Mouse (Mus musculus): ENCODE measurements around the gene Tmem119.

DNA sequence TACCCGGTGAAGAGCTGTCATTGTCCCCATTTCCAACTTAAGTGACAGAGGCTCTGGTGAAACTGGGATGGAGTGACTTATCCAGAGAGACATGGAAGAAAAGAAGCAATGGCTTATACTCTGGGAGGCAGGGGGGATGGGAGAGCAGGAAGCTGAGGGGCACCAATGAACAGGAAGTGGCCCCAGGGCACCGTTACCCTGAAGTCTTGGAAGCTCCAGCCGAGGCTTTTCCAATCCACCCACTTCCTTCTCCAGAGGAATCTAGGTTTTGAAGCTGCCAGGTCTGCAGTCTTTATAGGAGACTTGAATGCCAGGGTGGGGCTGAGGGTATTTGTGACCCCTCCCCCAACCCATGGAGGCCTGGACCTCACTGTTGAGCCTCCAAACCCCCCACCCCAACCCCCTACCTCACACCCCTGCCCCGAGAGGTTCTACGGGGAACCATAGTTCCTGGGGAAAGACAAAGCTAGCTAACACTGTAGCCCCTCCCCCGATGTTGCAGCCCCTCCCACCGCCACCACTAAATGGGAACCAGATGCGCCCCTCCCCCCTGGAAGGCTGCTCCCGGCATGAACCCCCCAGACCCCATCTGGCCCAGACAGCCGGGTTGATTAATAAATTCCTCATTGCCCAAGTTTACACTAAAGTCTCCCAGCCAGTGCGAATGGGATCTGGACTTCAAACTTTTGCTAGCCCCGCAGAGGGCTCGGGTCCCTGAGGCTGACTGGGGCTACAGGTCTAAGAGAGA, 3.7 kb downstream of the Tmem119 start:
- TF ChIP-seq CTCF (IDR thresholded peaks at IDR 0.05 in 2 of 3, conservative IDR thresholded peaks at IDR 0.05 in 1 of 3; ENCODE audit: control insufficient read depth in 1 of 3, insufficient read depth in 1 of 3, low read depth in 2 of 3, low read length in 3 of 3, poor library complexity in 1 of 3, severe bottlenecking in 1 of 3) (no peak), POLR2A (IDR thresholded peaks at IDR 0.05; ENCODE audit: control insufficient read depth in 1 of 2, insufficient read depth in 1 of 2, low read depth in 1 of 2, low read length in 2 of 2, poor library complexity in 1 of 2) (no peak), UBTF (IDR thresholded peaks at IDR 0.05; ENCODE audit: borderline replicate concordance, insufficient read depth, low read depth, low read length) (no peak), E2F4 (IDR thresholded peaks at IDR 0.05; ENCODE audit: borderline replicate concordance, low read depth, low read length) (no peak), USF1 (IDR thresholded peaks at IDR 0.05; ENCODE audit: low read depth, low read length) (no peak), MAZ (IDR thresholded peaks at IDR 0.05; ENCODE audit: low read depth, low read length) (no peak), ZKSCAN1 (IDR thresholded peaks at IDR 0.05; ENCODE audit: low read depth, low read length) (no peak), CHD1 (IDR thresholded peaks at IDR 0.05; ENCODE audit: low read depth, low read length) (no peak)

Measured in MEL (cell line).